Mouse (Mus musculus) layer of hippocampus, postnatal 25 days (tissue): ENCODE data around the gene Trpc2. TPM values are rescaled to one million over a fixed set of nuclear protein-coding genes. Genes with fewer than 3 reads are reported as not detected.

ENCODE experiments used
- DNase-seq, 2 experiments: peaks; one replicate each; pipeline ENCODE4 v3.0.0; 2022; ENCODE audit warnings: mixed read lengths in 2 of 2, low spot score in 1 of 2; ENCODE audit errors: extremely low spot score in 1 of 2
- total RNA-seq, 2 experiments: library from RNA; stranded (reverse); gene quantifications; 2 replicates each; pipeline ENCODE4 v1.2.3; 2021

The Trpc2 gene
- total RNA-seq, 2 experiments from 2014 or later: 0.52 to 0.69 TPM

- DNase-seq: no peak
Measured at GRCm38 (mm10) chr7:102101487-102101886, 18.6 kb downstream of the Trpc2 start, which contains the start of gene Art1. Art1 (plus strand) TSS chr7:102101743.

DNA sequence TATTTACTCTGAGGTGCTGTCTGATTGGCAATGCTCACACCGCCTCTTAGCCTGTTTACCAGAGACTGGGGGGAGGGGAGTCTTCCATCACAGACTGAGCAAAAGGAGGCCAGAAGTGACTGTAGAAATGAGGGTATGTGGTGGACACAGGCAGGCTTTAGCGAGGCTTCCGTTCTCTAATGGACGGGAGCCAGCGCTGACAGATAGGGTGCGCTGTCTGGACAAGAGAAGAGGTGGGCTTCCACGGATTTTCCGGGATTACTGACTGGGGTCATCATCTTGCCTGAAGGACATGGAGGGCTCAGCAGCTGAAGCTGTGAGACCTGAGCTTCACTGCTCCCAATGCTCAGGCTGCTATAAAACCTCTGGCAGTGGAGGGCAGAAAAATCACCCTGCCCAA, 19.3 kb downstream of the Trpc2 start:
- no peak for DNase-seq

- DNase-seq: no peak
Measured at GRCm38 (mm10) chr7:102102696-102103095, 19.8 kb downstream of the Trpc2 start.

- no peak for DNase-seq
Measured at GRCm38 (mm10) chr7:102103555-102103954, 20.6 kb downstream of the Trpc2 start.

DNA sequence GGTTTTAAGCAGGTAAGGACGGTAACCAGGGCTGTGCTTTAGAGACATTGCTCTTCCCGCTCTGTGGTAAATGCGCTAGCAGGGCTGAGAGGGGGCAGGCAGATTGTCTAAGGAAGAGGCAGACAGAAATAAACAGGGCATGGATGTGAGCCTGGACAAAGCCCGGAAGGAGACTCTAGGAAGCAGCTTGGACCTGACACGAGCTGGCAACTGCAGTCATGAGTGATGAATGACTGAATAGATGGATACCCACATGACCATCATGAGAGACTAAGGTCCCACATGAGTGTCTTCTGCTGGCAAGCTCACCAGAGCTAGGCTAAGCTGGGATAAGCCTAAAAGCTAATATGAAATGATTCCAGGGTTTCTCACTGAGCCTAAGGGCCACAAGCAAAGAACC, 21.2 kb downstream of the Trpc2 start:
- DNase-seq: no peak

- no peak for DNase-seq
Measured at GRCm38 (mm10) chr7:102106700-102107141, 23.8 kb downstream of the Trpc2 start.

GRCm38 (mm10) chr7:102108206-102108605, 25.3 kb downstream of the Trpc2 start:
- no peak for DNase-seq

DNA sequence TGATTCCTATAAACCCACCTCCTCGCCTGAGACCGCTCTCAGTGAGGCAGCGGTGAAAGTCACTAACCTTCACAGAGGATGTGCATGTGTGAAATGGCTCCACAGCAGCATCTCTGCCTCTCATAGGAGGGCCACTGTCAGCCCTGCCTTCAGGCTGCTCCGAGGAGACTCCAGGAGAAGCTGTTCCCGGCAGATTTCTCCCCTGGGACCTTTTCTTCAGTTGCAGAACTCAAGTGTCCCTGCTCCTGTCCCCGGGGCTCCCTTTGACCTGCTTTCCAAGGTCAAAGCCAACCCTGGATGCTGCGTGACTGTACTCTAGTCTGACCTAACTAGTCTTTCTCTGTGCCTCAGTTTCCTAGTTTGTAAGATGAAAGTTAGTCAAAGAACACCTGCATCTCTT, 26.3 kb downstream of the Trpc2 start, which contains the start of gene Art5:
Gene Art5 (minus strand): TSS at position 319 of the 400 bp plus-strand sequence.
- no peak for DNase-seq

GRCm38 (mm10) chr7:102109746-102110145, 26.8 kb downstream of the Trpc2 start:
- DNase-seq: no peak

DNA sequence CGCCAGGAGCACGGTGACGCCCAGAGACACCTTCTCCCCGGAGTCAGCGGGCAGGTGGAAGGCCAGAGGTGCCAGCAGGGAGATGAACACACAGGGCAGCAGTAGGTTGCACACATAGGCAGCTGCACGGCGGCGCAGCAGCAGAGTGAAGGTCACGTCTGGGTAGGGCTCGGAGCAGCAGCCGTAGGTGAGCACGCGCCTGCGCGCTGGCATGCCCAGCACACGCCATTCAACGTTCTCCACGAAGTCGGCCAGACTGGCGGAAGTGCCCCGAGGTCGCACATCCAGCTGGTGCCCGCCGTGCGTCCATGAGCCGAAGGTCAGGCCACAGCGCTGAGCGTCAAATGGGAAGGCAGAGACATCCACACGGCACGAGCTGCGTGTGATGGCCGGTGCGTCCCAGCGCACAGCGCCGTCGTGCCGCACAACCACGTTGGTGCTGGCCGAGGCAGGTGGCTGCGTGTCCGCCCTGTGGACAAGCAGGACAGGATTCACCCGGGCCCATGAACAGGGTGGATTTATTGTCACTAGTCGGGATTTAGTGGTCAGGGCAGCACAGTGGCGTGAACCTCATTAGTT, 30.3 kb downstream of the Trpc2 start:
- no peak for DNase-seq

DNA sequence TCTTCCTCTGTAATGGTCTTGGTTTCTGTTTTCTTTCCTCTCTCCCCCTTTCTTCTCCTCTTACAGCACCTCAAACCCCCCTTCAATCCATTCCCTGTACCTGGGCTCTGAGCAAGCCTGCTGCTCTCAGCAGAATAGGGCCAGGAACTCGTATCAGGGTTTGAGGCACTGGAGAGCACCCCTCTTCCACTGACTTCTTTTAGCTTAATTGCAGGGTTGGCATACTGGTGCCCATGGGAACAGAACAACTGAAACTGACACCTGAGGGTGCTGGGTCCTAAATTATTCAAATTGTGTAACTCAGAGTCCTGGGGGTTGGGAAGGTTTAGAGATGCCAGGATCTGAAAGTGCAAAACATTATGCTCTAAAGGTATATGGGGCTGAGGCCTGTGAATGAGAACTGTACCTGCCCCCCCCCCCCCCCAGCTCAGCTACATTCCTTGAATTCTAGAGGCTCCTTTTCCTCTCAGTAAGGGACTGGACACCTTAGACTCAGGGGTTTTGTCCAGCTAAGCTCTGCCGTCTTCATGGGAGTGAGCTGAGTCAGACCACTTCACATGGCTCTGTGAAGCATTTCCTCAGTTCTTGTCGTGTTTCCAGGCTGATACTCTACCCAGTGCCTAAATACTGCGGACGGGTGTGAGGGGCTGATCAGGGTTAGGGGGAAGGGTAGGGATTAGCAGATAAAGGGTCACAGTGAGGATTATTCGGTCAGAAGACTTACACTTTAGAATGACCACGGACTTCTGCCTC, 33.8 kb downstream of the Trpc2 start, which contains the start of gene Chrna10:
Gene Chrna10 (minus strand): TSS at position 250 of the 753 bp plus-strand sequence.
- no peak for DNase-seq

DNA sequence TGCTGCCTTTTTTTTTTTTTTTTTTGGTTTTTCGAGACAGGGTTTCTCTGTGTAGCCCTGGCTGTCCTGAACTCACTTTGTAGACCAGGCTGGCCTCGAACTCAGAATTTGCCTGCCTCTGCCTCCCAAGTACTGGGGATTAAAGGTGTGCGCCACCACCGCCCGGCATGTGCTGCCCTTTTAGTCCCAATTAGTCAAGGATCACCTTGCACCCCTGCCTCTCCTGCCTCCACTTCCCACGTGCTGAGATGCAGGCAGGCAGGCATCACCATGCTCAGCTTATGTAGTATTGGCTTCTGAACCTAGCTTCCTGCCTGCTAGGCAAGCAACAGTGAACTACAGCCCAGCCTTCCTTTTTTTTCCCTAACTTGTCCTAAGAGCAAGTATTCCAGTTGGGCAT, 34.5 kb downstream of the Trpc2 start:
- DNase-seq: no peak

GRCm38 (mm10) chr7:102120326-102120725, 37.4 kb downstream of the Trpc2 start:
- no peak for DNase-seq

GRCm38 (mm10) chr7:102132395-102132794, 49.5 kb downstream of the Trpc2 start:
- no peak for DNase-seq

DNA sequence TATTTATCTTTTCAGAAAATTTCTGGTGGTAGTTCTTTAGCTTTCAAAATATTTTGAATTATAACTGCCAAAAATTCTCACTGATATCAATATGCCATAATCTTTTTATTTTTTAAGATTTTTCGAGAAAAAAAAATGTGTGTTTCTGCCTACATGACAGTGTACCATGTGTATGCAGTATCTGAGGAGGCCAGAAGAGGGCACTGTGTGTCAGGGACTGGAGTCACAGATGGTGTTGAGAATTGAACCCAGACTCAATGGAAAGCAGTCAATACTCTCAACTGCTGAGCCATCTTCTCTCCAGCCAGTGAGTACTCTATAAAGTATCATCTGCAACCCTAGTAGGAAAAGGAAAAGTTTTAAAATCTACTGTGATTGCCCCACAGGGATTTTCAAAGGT, 54.5 kb downstream of the Trpc2 start:
- peak in 1 of 2 experiments; percentile 33 for DNase-seq

DNA sequence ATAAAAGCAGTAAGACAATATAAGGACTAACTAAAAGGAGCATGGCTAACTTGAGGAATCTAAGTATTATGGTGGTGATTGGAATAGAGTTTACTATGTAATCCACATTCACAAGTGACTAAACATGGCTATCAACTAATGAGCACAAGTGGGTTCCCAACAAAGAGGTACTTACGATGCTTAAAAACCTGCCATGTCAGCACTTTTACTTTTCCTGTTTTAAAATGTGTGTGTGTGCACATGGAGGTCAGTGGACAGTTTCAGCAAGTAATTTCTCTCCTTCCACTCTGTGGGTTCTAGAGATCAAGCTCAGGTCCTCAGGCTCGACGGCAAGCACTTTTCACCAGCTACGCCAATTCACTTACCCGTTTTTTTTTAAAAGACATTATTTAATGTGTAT, 55.0 kb downstream of the Trpc2 start:
- no peak for DNase-seq

Other genes starting within 250 kb of the Trpc2 start
- 10 to 100 TPM; 31.6 to 44.8 TPM for gene Inppl1, start 244.9 kb upstream of the Trpc2 start, total RNA-seq
- gene Folr2, start 225.9 kb upstream of the Trpc2 start, total RNA-seq: under 1 TPM in 1 of 2 experiments, not detected in 1; 0.71 TPM
- 10 to 100 TPM; 28.4 to 35.1 TPM for gene Anapc15, start 219.4 kb upstream of the Trpc2 start, total RNA-seq
- 1 to 10 TPM; 1.9 to 2.1 TPM for gene Folr1, start 212.3 kb upstream of the Trpc2 start, total RNA-seq
- gene Lamtor1, start 177.2 kb upstream of the Trpc2 start, total RNA-seq: 100 to 1,000 TPM in 1 of 2 experiments, 10 to 100 TPM in 1; 97.8 to 102 TPM
- not detected for gene Tomt, start 176.8 kb upstream of the Trpc2 start, total RNA-seq
- gene Lrrc51, start 149.2 kb upstream of the Trpc2 start, total RNA-seq: 1 to 10 TPM; 6.0 to 6.8 TPM
- gene Numa1, start 149.0 kb upstream of the Trpc2 start, total RNA-seq: 10 to 100 TPM; 89.0 to 98.9 TPM
- 1 to 10 TPM; 4.0 to 9.1 TPM for gene Il18bp, start 64.4 kb upstream of the Trpc2 start, total RNA-seq
- 10 to 100 TPM; 38.4 to 39.3 TPM for gene Rnf121, start 17.6 kb upstream of the Trpc2 start, total RNA-seq
- 10 to 100 TPM; 24.7 to 26.4 TPM for gene Xndc1, start 17.6 kb upstream of the Trpc2 start, total RNA-seq
- 1 to 10 TPM; 2.0 to 2.2 TPM for gene Xntrpc, start 17.4 kb upstream of the Trpc2 start, total RNA-seq
- not detected for gene Art1, start 18.6 kb downstream of the Trpc2 start, total RNA-seq
- gene Art5, start 26.4 kb downstream of the Trpc2 start, total RNA-seq: not detected
- gene Chrna10, start 33.7 kb downstream of the Trpc2 start, total RNA-seq: under 1 TPM; 0.10 to 0.19 TPM
- 10 to 100 TPM; 36.7 to 37.8 TPM for gene Nup98, start 127.1 kb downstream of the Trpc2 start, total RNA-seq
- gene Pgap2, start 127.1 kb downstream of the Trpc2 start, total RNA-seq: 10 to 100 TPM; 27.7 to 34.0 TPM
- gene Rhog, start 172.9 kb downstream of the Trpc2 start, total RNA-seq: 10 to 100 TPM; 28.9 to 30.2 TPM
- 10 to 100 TPM; 67.7 to 70.4 TPM for gene Stim1, start 184.7 kb downstream of the Trpc2 start, total RNA-seq